Mouse (Mus musculus) CH12.LX (cell line): Measurements from ENCODE around the gene Elavl2.

Experiments
- EP300 ChIP-seq: IDR thresholded peaks from 2 replicates; pipeline ENCODE4 v1.6.1; 2011; ENCODE audit warnings: low read length, improper control_type of control experiment
- JUND ChIP-seq: conservative IDR thresholded peaks from 2 replicates; pipeline ENCODE4 v1.6.1; 2011; ENCODE audit warnings: low read depth, low read length, improper control_type of control experiment
- POLR2A ChIP-seq: IDR thresholded peaks from 2 replicates; pipeline ENCODE4 v1.6.1; 2011; ENCODE audit warnings: low read depth, mild to moderate bottlenecking, improper control_type of control experiment, low read length
- SMC3 ChIP-seq: IDR thresholded peaks from 2 replicates; pipeline ENCODE4 v1.6.1; 2011; ENCODE audit warnings: low read depth, low read length, improper control_type of control experiment
- USF1 ChIP-seq: IDR thresholded peaks from 2 replicates; pipeline ENCODE4 v1.6.1; 2014; ENCODE audit warnings: low read depth, mild to moderate bottlenecking, inconsistent platforms, low read length, improper control_type of control experiment
- ZNF384 ChIP-seq: IDR thresholded peaks from 2 replicates; pipeline ENCODE4 v1.6.1; 2012; ENCODE audit warnings: low read depth, low read length, improper control_type of control experiment, inconsistent platforms

GRCm38 (mm10) chr4:91353138-91353537, 47.4 kb downstream of the Elavl2 start:
- TF ChIP-seq JUND (no peak), POLR2A (no peak), ZNF384 (no peak), EP300 (no peak), USF1 (no peak), SMC3 (no peak)
